Mouse (Mus musculus) R1 (cell line): ENCODE results near the gene Laptm5.

Experiments
- DNase-seq: peaks from one replicate; pipeline ENCODE4 v3.0.0-alpha.2; 2018; ENCODE audit warnings: low read depth, low spot score

Laptm5 gene

DNA sequence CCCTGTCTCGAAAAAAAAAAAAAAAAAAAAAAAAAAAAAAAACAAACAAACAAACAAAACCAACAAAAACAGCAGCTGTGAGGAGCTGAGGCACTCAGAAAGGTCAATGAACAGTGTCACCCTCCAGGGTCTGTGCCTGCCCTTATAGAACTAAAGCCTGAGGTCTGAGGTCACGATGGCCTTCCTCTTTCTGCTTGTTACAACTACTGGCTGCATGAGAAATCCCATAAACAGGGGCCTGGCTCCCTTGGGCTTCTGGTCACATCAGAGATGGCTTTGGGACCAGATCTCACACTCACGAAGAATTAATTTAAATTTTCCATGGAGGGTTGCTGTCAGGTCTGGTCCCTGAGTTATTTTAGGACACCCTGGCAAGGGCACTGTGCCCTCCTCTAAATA lies 13.5 kb upstream of the Laptm5 start:
- no peak for DNase-seq

DNA sequence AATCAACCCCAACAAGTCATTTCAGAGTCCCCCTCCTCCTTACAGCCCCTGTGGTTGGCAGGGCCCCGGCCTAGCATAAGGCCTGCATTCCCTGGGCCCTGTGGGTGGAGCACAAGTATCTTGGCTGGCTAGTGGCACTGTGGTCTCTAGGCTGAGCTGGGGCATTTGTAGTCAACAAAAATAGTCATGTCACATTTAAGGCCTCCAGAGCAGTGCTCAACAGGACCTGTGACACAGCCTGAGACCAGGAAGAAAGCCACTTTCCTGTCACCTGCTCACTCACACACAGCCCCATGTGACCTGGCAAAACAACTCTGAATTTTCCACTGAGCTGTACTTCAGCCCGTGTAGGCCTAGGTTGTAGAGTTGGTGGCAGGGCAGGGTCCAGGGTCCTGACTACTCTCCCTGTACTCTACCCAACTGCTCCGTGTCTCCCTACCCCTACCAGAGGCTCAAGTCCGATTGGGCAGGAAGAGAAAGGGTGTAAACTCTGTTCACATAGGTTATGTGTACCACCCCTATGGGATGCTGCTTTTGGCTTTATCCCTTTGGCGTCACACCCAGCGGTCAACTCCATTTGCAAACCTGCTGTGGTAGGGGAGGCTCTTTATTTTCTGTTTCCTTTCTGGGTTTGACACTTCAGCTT lies 13.0 kb upstream of the Laptm5 start:
- no peak for DNase-seq

DNA sequence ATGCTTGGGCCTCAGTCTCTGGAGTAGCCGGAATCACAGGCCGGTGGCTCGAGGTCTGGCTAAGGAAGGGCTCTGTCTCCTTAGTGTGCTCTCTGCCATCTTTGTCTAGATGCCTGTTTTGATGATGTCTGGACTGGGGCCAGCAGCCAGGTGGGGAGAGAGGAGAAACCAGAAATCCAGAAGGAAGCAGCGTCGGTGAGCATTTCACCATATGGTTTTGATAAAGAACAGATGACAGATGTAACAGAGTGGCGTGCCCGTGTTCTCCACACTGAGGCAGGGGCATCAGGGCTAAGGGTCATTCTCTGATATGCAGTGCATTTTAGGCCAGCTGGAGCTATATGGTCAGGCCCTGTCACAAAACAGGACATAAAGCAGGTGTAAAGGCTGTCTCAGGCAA lies 12.2 kb upstream of the Laptm5 start:
- DNase-seq, result no peak

DNA sequence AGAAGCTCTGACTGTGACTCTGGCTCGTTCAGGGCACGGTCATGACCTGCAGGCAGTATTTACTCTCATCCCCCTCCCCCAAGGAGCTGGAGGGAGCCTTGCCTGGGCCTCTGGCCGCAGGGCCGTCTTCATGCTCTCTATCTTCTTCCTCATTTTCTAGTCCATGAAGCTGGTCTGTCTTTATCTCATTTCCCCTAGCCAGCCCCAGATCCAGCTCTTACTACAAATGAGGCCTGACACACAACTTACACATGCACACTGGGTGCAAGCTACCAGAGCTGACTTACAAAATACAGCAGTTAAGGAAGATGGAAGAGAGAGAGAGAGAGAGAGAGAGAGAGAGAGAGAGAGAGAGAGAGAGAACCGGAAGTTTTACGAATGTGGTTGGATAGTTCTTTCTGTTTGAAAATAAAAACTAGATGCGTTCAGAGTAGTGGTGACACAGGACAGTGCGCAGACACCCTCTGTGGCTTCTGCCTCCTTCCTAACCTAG lies 10.6 kb upstream of the Laptm5 start:
- no peak for DNase-seq

DNA sequence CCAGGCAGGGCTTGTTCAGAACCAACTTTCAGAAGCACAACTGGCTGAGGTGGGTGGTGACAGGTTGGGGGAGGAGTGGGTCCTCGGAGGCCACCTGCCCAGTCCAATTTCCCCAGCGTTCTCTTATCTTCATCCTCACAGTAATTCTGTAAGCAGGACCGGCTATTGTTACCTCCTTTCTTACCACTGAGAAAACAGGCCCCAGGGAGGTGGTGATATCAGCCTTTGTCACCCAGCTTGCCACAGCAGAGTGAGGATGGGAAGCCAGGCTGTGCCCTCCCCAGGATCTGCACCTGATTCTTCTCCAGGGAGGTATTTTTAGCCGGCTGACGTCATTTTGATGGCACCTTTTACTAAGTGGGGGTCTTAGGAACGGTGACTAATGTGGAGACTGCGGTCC lies 7.9 kb upstream of the Laptm5 start:
- no peak for DNase-seq

DNA sequence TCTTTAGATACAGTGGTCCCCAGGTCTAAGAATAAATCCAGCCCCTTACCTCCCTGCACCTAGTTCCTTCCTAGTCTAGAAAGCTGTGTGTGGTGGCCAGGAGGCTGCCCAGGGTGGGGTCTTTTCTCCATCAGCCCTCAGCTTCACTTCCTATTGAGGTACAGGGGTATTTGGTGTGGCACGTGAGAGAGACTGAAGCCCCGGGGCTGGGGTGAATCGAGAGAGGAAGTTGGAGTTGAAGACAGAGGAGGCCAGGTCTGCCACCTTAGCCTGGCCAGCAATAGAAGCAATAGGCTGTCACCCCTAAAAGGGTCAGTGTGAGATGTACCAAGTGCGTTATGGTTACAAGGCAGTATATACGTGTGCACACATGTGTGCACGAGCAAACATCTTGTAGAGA lies 7.0 kb upstream of the Laptm5 start:
- no peak for DNase-seq

DNA sequence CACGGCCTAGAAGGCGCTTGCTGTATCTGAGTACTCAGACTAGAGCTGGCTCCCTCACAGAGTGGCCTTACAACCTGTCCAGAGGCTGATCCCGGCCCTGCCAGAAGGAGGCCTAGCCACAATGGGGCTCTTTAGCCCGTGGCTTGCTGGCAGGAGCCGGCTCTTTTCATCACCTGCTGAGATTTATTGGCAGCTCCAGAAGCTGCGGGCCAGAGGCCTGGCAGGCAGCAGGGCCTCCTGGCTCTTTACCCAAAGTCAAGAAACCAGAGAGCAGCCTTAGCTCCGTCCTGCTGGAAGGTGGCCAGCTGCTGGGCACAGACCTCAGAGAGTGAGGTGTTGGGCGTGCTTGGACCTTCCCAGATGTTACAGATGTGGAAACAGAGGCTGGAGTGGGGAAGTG lies 6.6 kb upstream of the Laptm5 start:
- no peak for DNase-seq

DNA sequence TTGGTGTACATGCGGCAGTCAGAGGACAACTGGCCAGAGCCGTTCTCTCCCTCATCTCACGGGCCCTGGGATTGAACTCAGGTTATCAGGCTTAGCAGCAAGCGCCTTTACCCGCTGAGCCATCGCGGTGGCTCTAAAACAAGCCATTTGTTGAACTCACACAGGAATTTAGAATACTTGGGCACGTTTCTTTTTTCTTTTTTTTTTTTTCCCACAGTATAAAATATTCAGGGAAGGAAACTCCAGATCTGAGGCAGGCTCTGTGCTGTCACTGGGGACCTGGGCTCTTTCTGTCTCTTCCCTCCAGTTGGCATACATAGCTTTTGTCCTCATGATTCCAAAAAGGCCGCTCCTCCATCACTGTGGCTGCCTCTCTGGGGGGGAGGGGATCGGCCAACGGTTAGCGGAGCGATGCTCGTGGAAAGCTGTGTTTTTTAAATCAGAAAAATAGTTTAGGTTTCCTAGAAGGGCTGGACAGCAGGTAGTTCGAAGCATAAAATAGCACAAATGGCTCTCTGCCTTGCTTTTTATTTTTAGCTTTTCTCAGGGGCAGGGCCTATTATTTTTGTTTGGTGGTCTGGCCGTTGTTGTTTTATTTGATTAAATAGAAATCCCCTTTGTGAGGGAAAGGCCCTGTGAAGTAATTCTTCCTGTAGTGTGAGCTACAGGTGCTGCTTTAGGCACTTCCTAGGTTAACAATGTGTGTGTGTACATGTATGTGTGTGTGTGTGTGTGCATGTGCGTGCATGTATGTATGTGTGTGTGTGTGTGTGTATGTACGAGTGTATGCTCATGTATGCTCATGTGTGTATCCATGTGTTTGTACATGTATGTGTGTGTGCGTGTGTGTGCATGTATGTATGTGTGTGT lies 5.5 kb upstream of the Laptm5 start:
- no peak for DNase-seq

DNA sequence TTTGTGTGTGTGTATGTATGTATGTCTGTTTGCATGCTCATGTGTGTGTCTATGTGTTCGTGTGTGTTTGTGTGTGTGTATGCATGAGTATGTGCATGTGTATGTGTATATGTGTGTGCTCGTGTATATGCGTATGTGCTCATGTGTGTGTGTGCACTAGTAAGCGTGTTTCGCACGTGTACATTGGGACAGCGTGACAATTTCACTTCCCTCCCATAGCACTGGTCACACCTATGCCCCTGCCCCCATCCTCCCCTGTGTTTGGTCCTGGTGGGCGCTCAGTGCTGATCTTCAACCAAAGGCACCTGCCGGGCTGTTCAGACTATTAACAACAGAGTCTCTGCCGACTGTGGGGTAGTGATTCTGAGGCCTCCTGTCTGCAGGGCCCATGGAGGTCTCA lies 4.8 kb upstream of the Laptm5 start:
- no peak for DNase-seq

DNA sequence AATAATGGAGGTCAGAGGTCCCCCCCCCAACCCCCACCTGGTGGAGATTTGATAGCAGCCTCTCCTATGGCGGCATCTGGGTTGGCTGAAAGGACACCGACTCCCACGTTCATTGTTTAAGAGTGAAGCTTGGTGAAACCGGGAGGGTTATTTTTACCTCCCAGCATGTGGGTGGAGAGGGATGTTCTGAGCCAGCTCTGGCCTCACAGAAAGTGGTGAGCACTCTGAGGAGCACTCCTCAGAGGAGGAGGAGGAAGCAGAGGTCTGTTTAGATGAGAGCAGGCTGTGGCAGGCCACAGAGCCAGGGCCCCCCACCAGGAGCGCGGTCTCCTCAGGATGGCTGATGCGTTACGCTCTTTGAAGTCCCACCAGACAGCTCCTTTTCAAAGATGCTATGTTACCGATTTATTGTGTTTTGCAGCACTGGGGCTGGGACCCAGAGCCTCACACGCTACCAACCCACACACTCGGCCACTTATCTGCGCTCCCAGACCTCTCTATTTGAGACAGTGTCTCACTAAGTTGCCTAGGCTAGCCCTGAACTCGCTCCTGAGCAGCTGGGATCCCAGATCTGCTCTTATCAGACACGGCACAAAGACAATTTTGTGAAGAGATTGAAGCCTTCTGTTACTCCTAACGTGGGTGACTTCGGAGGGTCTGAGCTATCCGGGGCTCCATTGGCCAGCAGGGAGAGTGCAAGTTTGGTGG lies 3.6 kb upstream of the Laptm5 start:
- no peak for DNase-seq

DNA sequence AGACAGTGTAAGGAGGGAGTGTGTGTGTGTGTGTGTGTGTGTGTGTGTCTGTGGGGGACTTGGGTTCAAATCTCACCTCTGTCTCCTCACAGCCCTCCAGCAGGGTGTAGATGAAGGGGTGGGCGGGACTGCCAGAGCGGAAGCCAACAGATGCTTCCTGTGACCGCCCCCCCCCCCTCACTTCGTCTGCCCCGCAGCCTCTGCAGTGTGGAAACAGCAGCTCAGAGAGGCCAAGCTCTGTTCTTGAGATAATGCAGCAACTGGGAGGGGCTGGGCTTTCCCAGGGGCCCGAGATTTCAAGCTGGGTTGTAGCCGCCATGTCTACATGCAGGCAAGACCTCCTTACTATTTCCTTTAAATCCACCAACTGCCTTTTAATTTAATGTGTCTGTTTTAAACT lies 2.3 kb upstream of the Laptm5 start:
- DNase-seq, result peak; percentile 78

DNA sequence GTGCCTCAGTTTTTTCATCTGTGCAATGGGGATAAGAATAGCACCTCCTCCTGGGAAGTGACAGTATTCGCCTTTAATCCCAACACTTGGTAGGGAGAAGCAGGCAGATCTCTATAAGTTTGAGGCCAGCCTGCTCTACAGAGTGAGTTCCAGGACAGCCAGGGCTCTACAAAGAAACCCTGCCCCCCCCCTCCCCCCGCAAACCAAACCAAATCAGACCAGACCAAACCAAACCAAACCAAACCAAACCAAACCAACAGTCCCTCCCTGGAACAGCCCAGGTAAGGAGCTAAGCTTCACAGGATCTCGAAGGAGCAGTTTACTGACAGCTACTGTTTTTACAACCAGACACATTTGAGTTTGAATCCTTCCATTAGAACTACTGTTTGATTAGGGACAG lies 299 bp upstream of the Laptm5 start:
- no peak for DNase-seq

DNA sequence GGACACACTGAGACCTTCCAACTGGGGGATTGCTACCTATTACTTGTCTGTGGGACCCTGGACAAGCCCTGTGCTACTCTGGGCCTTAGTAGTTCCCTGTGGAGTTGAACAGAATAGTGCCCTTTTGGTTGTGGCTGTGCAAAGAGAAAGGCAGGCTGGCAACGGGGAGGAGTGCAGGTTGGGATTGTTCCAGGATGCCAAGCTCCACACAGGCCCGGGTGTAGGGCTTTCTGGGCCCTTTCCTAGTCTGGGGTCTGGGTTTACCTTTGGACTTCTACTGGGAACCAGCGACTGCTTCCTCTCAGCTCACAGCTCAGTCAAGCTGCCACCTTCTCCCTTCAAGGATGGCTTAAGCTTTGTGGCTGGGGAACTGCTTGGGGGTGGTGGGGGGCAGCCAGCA lies 586 bp downstream of the Laptm5 start:
- DNase-seq, result no peak

DNA sequence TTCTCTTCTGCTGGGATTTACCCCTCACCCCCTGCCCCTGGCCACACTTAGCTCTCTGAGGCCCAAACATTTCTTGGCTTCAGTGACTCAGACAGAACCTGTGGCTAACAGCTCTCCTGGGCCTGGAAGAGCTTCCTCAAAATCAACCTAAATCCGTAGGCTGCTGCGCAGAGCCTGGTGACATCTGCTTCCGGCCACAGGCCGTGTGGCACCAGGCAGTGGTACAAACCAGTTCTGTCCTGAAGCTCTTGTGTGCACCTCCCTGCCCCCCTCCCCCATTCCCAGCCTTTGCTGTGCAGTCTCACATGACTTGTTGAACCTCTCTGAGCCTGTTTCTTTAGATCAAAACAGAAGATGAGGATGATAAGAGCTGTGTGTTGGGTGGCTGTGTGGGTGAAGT lies 1.1 kb downstream of the Laptm5 start:
- DNase-seq, result peak; percentile 62

DNA sequence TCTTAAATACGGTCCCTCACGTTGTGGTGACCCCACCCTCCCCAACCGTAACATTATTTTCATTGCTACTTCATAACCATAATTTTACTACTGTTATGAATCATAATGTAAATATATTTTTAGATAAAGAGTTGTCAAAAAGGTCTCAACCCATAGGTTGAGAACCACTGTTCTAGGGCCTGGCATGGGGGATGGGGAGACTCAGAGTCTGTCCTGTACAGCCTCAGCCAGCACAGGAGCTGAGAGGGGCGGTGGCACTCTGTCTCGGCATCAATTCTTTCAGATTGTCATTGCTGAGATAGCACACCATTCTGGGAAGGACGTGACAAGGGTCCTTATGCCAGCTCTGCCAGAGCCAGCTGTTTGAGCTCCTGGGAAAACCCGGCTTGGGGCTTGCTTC lies 1.6 kb downstream of the Laptm5 start:
- no peak for DNase-seq

DNA sequence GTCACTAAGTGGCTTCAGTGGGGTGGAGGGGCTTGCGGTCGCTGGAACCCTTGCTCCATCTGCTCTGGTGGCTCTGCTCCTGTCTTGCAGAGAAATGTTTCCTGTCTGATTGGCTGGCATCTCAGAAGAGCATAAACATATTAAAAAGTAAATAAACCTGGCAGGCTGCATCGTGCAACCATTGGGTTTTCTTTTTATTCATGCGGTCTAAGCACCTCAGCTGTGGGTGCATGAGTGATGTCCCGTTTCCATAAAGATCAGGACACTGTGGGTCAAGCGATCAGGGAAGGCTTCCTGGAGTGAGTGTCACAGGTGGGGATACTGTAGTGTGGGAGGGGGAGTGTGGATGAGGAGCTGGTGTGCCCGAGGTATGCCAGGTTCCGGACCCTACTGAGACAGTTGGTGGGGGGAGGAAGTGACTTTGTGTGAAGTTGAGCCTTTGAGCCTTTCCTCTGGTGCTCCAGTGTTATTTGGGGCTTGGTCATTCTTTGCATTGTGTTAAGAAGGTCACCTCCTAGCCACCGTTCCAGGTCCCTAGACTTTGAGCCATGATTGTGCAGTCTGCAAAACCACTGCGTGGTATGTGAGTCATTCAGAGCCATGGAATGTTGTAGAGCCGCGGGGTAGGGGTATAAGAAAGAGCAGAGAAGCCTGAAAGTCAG lies 2.2 kb downstream of the Laptm5 start:
- peak; percentile 73 for DNase-seq

DNA sequence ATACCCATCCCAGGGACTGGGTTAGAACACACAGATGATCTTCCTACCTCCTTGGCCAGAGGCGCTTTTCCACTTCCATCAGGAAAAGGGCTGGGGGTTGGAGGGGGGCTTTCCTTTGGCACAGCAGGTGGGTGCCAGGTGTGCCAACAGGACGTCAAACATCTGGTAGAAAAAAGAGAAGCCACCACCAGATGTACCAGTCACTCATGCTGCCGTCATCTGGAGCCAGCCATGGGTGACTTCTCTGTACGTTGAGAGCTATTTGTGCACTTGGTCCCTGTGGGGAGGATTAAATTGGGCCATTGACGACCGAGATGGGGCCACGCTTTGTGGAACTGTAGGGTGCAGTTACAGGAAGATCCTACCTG lies 2.7 kb downstream of the Laptm5 start:
- DNase-seq, result no peak

DNA sequence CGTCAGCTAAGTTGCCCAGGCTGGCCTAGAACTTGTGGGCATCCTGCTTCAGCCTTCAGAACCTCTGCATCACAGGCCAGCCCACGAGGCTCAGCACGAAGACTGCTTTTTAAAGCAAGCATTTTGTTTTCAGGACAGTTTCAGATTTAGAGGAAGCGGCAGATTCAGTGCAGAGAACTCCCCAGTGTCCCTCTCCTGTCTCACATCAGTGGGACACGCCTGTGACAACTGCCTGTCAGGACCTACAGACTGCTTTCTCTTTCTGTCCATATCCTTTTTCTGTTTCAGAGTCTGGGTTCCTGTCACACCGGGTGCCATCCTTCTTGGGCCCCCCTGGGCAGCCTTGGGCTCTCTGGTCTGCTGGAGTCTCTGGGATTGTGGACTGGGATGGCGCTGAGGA lies 3.7 kb downstream of the Laptm5 start:
- DNase-seq, result no peak

DNA sequence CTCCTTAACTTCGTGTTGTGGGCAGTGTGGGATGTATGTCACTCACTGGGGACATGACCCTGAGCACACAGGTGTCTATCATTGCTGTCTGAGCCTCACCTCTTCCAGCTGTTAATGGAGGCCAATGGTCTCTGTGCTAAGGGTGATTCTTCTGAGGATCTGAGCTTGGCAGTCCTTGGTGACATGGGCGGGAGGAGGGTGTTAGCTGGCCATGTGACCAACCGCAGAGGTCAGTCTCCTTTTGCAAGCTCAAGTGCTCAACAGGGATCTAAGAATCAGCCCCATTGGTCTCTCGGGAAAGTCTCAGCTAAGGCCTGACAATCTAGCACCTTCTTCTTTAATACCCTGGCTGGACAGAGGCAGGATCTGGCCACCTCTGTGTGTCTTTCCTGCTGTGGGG lies 4.6 kb downstream of the Laptm5 start:
- DNase-seq, result no peak

DNA sequence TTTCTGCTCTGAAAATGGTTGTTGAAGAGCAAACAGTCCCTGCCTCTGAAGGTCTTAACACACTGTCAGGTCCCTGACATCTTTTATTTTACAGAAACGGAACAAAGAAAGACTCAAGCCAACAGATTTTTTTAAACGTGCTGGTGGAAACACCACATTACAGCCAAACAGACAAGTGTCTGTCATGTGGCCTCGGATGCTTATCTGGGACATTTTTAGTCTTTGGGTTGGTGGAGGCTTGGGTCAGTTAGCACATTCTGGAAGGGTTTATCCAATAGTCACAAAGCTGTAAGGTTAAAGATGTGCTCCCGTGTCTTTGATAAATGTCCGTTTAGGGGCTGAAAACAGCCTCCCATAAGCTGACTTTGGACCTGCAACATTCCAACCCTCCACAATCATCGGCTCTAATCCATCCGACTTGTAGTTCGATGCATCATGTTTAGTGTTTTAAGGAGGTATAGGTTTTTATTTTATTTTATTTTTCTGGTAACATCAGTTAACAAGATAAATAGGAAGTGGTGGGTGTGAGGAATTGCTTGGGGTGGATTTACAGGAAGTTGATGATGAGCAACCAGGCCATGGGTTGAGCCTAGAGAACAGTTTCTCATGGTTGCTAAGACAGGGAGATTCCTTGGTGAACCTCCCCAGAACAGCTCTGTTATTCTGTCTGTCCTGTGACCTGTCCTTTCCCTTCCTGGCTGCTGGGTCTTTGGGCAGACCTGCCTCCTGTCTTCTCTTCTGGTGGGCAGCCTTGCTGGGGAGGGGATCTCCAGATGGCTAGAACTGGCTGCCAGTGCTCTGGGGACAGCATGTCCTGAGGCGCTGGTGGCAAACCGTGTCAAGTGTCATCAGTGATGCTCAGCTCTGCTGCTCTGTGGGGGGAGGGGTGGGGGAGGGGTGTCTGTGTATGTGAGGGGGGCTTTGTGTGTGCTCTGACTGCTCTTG lies 6.2 kb downstream of the Laptm5 start:
- no peak for DNase-seq

DNA sequence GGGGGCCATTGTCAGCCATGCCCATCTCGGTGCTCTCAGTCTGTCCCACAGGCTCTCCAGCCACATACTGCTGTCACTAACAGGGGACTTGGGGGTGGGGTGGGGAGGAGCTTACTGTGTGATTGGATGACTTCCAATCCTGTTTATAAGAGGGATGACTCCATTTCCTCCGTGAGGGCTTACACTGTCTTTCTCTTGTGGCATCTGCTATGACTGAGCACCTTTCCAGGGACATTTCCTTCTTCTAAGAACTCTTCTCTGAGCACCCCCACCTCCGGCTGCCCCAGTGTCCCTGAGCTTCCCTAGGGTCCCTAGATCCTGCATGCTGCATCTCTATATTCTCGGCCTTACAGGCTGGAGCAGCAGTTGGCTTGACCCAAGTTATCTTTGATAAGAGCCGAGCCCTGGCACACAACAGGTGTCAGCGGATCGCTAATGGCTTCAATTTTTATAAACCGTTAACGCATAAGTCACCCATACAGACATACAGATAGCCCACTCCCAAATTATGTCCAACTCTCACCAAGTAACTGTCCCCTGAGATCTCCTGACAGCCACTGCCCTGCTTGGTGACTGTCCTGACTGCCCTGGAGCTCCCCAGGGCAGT lies 6.9 kb downstream of the Laptm5 start:
- DNase-seq, result no peak
